Mouse (Mus musculus): ENCODE measurements at regions not wholly inside any gene's neighbourhood (a gene's known extent, or its start where the extent isn't known, plus 50 kb on each side); places are given as distances from the start of the nearest gene placed in this dataset.
A peak's percentile ranks its signal among the peaks of the same experiment; 100 is the strongest.

GRCm38 (mm10) chr11:90088473-90088872 is 58.3 kb downstream of the Tmem100 start:
- no peak for TF ChIP-seq GATA4 (IDR thresholded peaks at IDR 0.05; ENCODE audit: insufficient replicate concordance, low read length)

- TF ChIP-seq GATA4 (IDR thresholded peaks at IDR 0.05; ENCODE audit: insufficient replicate concordance, low read length) = no peak
Observed at GRCm38 (mm10) chr11:90094052-90094451, 63.9 kb downstream of the Tmem100 start.

GRCm38 (mm10) chr11:90094700-90095355 is 64.7 kb downstream of the Tmem100 start:
- no peak for TF ChIP-seq GATA4 (IDR thresholded peaks at IDR 0.05; ENCODE audit: insufficient replicate concordance, low read length)

- no peak for TF ChIP-seq GATA4 (IDR thresholded peaks at IDR 0.05; ENCODE audit: insufficient replicate concordance, low read length)
Observed at GRCm38 (mm10) chr11:90098471-90098870, 68.3 kb downstream of the Tmem100 start.

GRCm38 (mm10) chr11:90099178-90099577 is 69.0 kb downstream of the Tmem100 start:
- TF ChIP-seq GATA4 (IDR thresholded peaks at IDR 0.05; ENCODE audit: insufficient replicate concordance, low read length) = no peak

GRCm38 (mm10) chr11:90100161-90100560 is 70.0 kb downstream of the Tmem100 start:
- TF ChIP-seq GATA4 (IDR thresholded peaks at IDR 0.05; ENCODE audit: insufficient replicate concordance, low read length) = no peak

- TF ChIP-seq GATA4 (IDR thresholded peaks at IDR 0.05; ENCODE audit: insufficient replicate concordance, low read length) = peak; percentile 50; the same call in 1 of the 2 replicates
Observed at GRCm38 (mm10) chr11:90101284-90101683, 71.1 kb downstream of the Tmem100 start.

GRCm38 (mm10) chr11:90106063-90106798 is 76.1 kb downstream of the Tmem100 start:
- peak; percentile 54; the same call in 1 of the 2 replicates for TF ChIP-seq GATA4 (IDR thresholded peaks at IDR 0.05; ENCODE audit: insufficient replicate concordance, low read length)

- TF ChIP-seq GATA4 (IDR thresholded peaks at IDR 0.05; ENCODE audit: insufficient replicate concordance, low read length) = no peak
Observed at GRCm38 (mm10) chr11:90109681-90110111, 77.8 kb upstream of the Gm45716 start.

- TF ChIP-seq GATA4 (IDR thresholded peaks at IDR 0.05; ENCODE audit: insufficient replicate concordance, low read length) = no peak
Observed at GRCm38 (mm10) chr11:90110170-90110569, 77.3 kb upstream of the Gm45716 start.

- no peak for TF ChIP-seq GATA4 (IDR thresholded peaks at IDR 0.05; ENCODE audit: insufficient replicate concordance, low read length)
Observed at GRCm38 (mm10) chr11:90112174-90112573, 75.3 kb upstream of the Gm45716 start.

- no peak for TF ChIP-seq GATA4 (IDR thresholded peaks at IDR 0.05; ENCODE audit: insufficient replicate concordance, low read length)
Observed at GRCm38 (mm10) chr11:90116676-90117663, 70.5 kb upstream of the Gm45716 start.

GRCm38 (mm10) chr11:90117664-90118295 is 69.7 kb upstream of the Gm45716 start:
- no peak for TF ChIP-seq GATA4 (IDR thresholded peaks at IDR 0.05; ENCODE audit: insufficient replicate concordance, low read length)

- TF ChIP-seq GATA4 (IDR thresholded peaks at IDR 0.05; ENCODE audit: insufficient replicate concordance, low read length) = no peak
Observed at GRCm38 (mm10) chr11:90121902-90122301, 65.6 kb upstream of the Gm45716 start.

GRCm38 (mm10) chr11:90122709-90123108 is 64.8 kb upstream of the Gm45716 start:
- TF ChIP-seq GATA4 (IDR thresholded peaks at IDR 0.05; ENCODE audit: insufficient replicate concordance, low read length) = no peak
